Mouse (Mus musculus) layer of hippocampus, adult 8-10 months (tissue): ENCODE measurements around the gene Cnih1. TPM values are rescaled to one million over a fixed set of nuclear protein-coding genes. Genes with fewer than 3 reads are reported as not detected.
A peak's percentile ranks its signal among the peaks of the same experiment; 100 is the strongest.
"Not testable (repeated sequence)": the region's sequence is repeated elsewhere in the genome, so short reads cannot be mapped to it uniquely, and the experiment has no call there.

ENCODE experiments used
- DNase-seq, 2 experiments: peaks; one replicate each; pipeline ENCODE4 v3.0.0; 2022; ENCODE audit warnings: low spot score in 2 of 2
- total RNA-seq, 4 experiments: library from RNA; stranded (reverse); gene quantifications; 2 replicates each; pipeline ENCODE4 v1.2.4; 2022

Cnih1 gene
- total RNA-seq: 10 to 100 TPM; 66.8 to 80.8 (median 73.2) TPM

DNA sequence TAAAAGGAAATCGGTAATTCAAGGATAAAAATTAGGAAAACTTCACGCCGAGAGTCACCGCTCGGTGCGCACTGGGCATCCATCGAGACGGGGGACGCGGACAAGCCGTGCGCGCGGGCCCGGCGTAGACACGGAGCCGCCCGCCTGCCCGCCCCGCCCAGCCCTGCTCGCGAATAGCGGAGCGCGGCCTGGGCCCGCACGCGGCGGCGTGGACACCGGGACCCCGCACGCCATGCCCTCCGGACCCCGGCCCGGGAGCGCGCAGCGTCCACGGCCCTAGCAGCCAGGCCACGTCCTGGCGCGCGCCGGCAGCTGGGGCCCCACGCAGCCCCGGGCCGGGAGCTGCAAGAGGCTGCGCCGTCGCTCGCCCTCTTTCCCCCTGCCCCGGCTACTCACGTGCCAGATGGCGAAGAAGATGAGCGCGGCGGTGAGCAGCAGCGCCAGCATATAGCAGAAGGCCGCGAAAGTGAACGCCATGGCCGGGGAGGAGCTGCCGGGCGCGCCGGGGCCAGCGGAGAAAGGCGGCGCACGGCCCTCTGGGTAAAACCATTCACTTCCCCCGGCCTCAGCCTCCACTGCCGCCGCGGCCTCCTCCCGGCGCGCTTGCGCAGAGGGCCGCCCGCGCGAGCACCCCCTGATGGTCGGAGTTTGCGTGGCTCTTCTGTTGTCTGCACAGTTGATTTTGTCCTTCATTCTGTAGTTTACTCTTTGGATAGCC lies at the start of gene Cnih1:
TSS of gene Cnih1 (minus strand) at position 625 of the 718 bp plus-strand sequence.
- peak; percentile 76 to 89 for DNase-seq

DNA sequence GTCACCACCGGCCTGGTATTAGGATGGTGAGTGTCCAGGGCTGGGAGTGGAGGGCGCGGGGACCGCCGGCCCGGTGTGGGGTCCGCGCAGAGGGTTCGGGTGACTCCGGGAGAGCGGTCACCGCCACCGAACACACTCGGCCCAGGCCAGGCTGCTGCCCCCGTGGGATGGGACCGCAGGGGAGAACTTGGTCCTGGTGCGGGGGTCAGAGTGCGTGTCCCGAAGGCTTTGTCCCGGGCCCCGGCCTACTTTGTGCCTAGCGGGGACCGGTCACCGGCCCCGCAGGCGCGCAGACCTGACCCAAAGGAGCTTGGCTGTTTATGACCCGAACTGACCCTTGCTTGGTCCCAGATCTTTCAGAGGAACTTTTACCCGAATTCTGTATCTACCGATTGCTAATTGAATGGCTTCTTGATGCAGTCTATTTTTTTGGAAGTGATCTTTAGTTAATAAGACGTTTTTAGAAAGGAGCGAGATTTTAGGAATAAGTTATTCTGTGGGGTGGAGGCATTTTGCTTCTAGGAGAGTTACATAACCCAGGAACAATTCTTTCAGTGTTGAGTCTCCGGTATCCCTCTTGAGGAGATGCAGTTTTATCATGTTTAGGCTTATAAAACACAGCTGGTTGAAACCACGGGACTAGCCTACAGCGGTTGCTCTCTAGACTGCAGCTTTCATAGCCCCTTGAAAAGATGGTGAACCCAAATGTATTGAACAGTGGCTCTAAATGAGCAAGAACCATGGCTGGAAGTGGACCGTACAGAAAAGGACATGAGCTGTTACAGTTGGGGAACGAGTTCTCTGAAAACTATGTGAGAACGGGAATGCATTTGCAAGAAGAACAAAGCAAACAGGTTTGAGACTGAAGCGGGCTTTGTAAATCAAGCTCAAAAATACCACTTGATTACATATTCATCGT lies 44.4 kb upstream of the Cnih1 start:
- no peak for DNase-seq

DNA sequence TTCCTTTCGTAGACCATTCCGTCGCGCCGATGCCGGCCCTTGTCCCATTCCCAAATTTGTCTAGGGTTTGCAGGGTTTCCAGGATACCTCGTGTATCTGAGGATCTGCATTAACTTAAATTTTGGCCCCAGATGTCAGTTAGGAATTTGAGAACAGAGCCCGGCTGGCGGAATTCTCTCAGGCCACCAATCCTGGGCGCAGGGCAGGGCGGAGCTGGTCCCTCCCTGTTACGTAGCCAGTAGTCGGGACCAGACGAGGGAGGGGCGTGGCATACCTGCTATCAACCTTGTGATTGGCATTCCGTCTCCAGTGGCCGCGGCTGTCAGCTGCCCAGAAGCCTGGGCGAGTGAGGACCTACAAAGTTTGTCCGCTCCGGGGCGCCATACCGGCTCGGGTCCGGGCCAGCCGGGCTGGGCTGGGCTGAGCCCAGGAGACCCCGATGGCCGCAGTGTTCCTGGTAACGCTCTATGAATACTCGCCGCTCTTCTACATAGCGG lies 43.7 kb upstream of the Cnih1 start, which contains the start of gene Cgrrf1:
TSS of gene Cgrrf1 (plus strand) at position 289 of the 497 bp plus-strand sequence.
- DNase-seq: peak; percentile 91 to 92

DNA sequence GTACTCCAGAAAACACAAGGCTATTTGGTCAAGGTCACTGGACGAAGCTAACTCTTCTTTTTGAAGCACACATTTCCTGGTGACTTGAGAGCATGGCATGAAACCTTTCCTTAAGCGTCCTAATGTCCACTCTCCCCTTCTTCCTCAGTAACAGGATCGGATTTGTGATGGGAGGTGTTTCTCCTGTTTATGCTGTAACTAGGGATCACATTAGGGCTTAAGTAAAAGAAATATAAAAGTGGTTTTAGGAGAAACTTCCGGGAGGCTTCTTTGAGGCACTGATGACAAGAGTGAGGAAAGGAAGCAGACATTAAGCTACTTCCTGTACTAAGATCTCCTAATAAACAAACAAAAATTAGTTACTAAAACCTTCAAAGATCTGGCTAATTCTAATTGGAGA lies 43.1 kb upstream of the Cnih1 start:
- DNase-seq: no peak

DNA sequence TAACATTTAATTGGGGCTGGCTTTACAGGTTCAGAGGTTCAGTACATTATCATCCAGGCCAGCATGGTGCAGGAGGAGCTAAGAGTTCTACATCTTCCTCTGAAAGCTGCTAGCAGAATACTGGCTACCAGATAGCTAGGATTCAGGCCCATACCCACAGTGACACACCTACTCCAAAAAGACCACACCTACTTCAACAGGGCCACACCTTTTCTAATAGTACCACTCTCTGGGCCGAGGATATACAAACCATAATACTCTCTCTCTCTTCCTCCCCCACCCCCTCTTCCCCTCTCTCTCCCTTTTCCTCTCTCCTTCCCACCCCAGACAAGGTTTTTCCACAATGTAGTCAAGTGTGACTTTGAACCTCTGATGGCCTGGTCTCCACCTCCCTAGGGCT lies 39.2 kb upstream of the Cnih1 start:
- DNase-seq: no peak

DNA sequence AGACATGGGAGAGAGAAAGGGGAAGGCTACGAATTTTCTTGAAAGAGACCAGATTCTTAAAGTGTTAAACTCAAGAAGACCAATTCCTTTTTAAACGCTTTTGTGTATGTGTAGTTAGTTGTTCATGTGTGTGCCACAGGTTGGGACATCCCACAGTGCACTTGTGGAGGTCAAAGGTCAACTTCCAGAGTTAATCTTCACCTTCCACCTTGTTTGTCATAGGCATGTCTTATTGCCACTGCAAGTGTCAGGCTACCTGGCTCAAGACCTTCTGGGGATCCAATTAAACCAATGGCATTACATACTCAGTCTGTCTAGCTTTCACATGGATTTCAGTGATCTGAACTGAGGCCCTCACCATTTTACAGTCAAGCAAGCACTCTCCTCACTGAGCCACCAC lies 35.8 kb upstream of the Cnih1 start:
- DNase-seq: no peak

DNA sequence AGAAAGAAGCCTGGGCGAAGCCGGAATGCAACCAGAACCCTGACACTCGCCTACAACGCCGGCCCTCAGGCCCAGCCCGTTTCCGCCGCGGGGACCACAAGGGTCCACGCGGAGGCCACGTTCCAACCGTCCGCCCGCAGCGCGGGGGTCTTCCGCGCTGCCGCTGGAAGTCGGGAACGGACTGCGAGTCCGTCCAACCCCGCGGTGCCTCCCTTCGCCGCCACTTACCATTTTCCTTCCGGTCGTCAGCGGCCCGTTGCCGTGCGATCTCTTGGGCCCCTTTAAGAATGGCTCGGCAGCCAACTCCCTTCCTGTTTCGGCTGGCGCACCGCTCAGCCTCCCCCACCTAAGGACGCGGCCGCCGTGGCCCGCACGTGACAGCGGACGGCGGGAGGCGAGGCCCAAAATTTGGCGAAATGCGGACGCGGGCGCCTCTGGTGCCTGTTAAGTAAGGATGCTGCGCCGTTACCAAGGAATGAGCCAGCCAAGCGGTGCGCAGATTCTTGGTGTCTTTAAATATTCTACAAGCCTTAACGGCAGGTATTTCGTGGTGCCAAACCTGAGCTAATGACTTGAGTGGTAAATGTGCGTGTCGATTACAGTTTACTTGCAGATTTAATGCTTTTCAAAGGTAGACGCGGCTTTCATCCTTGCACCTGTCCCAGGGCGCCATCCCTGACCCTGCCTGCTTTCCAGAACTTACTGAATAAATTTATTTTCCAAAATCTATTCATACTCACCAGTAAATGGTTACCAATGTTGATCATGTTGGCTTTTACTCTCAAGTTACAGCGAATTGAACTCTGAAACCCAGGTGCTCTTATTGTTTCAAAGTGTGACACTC lies 33.9 kb upstream of the Cnih1 start, which contains the start of gene Gmfb:
TSS of gene Gmfb (minus strand) at position 370 of the 844 bp plus-strand sequence.
- DNase-seq: peak; percentile 92 to 96

DNA sequence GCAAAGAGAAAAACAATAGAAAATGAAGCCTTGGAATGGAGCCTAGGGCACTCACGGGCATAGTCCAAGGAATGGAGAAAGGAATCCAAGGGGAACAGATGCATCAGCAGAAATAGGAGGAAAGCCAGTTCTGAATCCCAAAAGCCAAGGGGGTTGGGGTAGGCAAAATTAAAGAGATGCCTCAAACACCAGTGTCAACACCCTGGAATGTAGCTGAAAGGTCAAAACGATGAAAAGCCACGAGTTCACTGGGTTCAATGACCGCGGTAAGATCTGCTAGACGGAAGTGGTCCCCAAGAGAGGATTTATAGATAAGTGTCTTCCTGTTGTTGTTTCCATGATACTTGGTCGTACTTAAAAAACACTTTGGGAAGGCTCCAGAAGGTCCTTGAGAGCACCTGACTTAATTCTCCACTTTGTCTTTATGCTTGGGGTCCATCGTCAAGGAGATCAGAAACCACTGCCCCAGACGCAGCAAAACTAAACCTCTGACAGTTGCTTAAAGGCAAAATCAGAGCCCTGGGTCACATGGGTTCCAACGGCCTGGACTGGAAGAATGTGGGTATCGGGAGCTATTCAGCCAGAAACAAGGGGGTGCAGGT lies 33.2 kb upstream of the Cnih1 start:
- no peak for DNase-seq

DNA sequence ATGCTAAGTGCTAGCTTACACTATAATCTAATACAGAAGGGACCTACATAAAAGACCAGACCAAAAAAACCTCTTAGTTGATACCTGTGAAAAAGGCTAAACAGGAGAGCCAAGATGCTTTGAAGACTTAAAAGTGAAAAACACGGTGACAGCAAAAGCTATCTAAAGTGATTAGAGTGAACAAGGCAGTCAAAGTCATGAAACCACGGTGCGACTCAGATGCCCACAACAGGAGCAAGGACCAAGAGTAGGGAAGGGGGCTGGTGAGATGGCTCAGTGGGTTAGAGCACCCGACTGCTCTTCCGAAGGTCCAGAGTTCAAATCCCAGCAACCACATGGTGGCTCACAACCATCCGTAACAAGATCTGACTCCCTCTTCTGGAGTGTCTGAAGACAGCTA lies 31.8 kb upstream of the Cnih1 start:
- not testable (repeated sequence) for DNase-seq

DNA sequence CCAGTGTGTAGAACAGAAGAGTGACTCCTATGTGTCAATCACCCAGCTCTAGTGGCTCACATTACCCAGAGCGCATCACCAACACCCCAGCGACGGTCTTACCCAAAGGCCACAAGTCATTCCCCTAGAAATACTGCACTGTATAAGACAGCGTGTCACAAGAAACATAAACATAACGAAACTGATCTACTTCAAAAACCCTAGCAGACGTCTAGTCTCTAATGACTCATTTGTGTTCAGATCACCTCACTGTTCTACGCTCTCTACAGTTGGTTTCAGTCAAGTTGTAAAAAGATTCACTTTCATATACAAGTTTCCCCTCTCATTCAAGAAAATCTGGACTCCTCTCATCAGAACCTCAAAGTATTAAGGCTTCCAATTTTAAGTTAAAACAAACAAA lies 30.5 kb upstream of the Cnih1 start:
- DNase-seq: no peak

DNA sequence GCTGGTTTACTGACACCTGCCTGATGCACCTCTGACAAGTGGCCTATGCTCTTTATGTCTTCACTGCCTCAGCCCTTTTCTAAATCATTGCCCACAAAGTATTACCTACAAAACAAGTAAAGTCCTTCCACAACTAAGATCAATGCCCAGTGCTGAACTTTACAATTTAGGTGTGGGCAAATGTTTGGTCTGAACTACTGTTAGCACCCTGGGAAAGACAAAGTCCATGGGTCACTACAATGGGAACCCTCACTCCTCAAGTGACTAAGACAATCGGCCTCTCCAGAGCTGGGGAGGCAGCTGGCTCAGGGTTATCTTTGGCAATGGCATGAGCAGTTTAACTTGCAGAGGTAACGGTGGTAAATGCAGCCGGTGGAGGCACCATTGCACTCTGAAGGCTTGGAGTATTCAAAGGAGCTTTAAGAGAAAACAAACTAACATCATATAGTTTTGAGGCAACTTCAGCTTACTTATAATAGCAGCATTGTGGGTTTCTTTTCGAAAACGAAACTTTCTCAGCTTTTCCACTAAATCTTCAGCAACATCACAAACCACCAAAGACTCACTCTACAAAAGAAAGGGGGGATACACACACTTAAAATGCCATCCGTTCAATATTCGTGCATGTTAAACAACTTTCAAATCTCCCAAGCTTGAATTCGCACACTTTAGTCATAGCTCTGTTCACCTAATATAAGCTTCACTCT lies 28.9 kb upstream of the Cnih1 start:
- DNase-seq: no peak

DNA sequence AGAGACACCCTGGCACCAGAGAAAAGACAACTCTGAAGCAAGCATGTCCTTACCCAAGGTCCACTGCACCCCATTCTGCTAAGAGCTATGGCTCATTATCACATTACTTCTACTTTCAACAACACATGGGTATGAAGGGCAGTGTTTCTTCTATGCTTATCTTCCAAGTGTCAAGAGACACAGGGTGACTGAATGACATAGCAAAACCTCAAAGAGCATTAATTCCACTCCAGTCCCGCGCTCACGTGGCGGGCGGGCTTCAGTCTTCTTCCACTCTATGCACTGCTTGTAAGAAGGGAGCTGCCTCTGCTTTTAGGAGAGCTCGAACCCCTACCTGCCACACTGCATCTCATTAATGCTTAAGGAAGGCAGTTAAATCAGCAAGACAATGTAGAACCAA lies 27.4 kb upstream of the Cnih1 start:
- DNase-seq: no peak

DNA sequence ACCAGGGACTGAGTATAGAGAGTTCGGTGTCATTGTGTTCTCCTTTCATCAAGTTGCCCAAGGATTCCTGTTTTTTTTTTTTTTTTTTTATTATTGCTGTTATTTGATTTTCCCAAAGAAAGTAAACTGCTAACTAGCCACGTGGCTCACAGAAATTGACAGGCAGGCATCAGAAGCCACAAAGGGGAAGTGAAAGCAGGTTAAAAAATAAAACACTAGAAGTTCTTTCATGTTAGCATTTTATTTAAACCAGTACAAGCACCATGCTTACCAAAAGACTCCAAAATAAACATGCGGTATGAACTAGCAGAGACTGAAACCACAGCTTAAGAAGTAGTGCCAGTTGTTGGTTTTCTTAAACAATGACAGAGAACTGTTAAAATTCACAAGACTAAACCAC lies 19.7 kb upstream of the Cnih1 start:
- DNase-seq: no peak

DNA sequence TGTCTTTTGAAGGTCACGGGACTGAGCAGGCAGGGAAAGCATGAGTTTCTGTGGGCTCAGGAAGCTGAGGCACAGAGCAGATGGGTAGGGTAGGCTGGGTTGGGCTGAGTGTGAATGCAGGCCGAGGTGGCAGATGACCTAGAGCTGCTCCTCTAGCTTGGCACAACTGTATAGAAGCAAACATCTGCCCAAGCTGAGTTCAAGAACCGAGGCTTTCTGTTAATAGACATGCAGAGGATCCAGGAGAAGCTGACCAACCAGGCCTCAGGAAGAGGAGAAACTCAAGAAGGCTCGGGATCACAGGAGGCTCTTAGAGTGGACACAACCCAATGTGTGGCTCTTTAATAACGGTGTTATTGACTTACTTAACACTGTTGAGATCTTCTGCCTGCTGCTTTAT lies 18.0 kb upstream of the Cnih1 start:
- DNase-seq: no peak

DNA sequence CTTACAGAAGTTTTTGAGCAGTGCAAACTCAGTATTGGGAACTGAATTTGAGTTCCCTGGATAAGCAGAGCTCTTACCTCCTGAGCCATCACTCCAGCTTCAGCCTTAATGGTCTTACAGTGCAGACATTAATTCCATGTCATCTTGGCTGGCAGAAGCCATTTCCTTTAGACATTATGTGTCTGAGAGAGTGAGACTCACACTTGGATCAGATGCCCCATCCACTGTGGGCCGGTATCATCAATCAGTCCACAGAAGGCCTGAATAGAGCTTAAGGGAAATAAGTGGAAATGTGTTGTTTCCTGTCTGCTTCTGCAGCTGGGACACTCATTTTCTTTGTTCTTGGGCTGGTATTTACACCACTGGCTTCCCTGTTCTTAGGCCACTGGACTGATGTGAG lies 15.6 kb upstream of the Cnih1 start:
- no peak for DNase-seq

DNA sequence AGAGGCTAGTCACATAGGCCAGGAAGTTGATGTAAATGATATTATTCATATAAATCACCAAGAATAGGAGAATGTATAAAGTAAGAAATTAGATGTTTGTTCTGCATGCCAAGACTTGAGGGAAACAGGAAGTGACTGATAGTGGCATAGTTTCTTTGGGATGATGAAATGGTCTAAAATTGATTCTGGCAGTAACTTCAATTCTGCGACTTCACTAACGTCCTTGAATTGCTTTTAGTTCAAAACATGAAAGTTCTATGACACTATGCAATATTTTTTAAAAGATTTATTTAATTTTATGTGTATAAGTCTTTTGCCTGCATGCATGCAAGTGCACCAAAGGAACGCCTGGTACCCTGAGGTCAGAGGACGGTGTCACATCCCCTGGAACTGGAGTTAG lies 15.0 kb upstream of the Cnih1 start:
- DNase-seq: no peak

DNA sequence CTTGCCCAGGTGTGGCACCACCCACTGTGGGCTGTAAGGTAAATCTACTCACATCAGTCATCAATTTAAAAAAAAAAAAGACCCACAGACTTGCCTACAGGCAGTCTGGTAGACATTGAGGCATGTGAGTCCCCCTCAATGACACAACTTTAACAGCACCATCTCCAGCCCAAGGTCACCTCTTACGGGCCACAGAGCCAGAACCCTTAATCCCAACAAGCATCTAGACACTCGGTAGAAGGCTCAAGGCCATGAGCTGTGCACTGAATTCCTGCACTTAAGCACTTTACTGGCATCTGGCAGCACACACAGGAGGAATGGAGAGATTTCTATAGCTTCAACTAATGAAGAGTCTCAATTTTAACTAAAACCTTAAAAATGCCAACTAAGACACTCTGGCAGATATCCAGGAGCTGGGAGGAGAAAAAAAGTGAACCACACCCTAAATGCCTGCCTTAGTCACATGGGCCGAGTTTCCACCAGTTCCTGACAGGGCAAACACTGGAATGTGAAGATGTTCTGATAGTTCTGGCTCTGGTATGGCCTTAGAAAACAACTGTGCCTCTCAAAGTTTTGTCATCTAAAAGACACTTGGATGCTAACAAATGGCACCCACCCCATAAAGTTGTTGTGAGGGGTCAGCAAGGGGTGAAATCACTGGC lies 12.6 kb upstream of the Cnih1 start:
- DNase-seq: no peak

DNA sequence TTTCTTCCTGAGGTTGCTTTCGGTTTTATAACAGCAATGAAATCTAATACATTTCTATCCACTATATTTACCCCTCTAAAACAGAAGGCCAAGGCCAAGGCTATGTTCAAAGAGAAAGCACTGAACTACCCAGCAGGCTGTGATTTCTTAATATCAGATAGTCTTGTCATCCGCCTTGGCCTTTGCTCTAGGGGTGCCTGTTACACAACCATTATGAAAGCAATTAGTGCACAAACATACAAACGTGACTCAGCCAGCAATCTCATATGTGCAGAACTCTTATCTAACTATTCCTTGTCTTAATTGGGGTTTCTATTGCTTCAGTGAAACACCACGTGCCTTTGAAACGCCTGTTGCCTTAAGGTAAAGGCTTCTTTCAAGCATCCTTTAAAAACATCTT lies 5.9 kb upstream of the Cnih1 start:
- DNase-seq: no peak

DNA sequence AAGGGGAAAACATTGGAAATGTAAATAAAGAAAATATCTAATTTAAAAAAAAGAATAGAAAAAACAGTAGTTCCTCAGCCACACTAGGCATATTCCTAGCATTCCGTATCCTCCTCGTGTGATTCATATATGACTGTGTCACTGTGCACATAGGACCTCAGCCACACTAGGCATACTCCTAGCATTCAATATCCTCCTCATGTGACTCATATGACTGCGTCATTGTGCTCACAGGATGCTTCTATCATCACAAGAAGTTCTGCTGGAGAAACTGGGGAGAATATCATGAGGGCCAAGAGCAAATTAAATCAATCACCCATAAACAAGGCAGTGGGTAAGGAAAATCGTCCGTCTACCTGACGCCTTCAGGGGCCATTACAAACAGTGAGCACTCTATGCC lies 2.5 kb upstream of the Cnih1 start:
- no peak for DNase-seq

DNA sequence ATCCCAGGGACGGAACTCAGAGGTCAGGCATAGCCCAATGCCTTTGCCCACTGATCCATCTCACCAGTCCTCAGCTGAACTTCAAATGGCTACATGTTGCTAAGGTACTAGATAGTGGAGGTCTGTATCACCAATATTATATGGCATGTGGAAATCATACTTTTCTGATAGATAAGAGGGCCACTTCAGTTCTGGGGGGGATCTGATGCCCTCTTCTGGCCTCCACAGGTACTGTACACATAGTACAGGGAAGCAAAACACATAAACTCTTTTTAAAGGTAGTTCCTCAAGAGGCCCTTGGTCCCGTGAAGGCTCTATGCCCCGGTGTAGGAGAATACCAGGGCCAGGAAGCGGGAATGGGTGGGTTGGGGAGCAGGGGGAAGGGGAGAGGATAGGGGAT lies 2.1 kb upstream of the Cnih1 start:
- DNase-seq: no peak
